Mouse (Mus musculus) C2C12 (cell line): ENCODE results near the gene Pdss1.

Experiments used
- CTCF ChIP-seq: IDR thresholded peaks from one replicate; pipeline ENCODE4 v1.5.1; 2011; ENCODE audit not compliant: control insufficient read depth, insufficient read depth, insufficient read length
- FOSL1 ChIP-seq: IDR thresholded peaks from one replicate; pipeline ENCODE4 v1.8.0; 2011; ENCODE audit warnings: mild to moderate bottlenecking, low read length; ENCODE audit not compliant: poor library complexity, insufficient read depth, severe bottlenecking
- MAX ChIP-seq: IDR thresholded peaks from one replicate; pipeline ENCODE4 v1.6.1; 2011; ENCODE audit warnings: mild to moderate bottlenecking, control low read depth
- MYOG ChIP-seq: IDR thresholded peaks from one replicate; pipeline ENCODE4 v1.6.1; 2011; ENCODE audit not compliant: control insufficient read depth, insufficient read length; ENCODE audit errors: extremely low read depth

- TF ChIP-seq CTCF (no peak), FOSL1 (no peak), MAX (no peak), MYOG (no peak)
These were observed 29.5 kb upstream of the Pdss1 start for GRCm38 (mm10) chr2:22865818-22866217.
